Mouse (Mus musculus) kidney, adult 9 months (tissue): ENCODE data around the gene Ryr2.

Experiments
- DNase-seq: peaks from one replicate; pipeline ENCODE4 v3.0.0; 2022

The Ryr2 gene

GRCm38 (mm10) chr13:11532014-11532890, 574.5 kb downstream of the Ryr2 start:
- DNase-seq = peak; percentile 2

- DNase-seq = no peak
Measured at GRCm38 (mm10) chr13:11523612-11524011, 583.1 kb downstream of the Ryr2 start.

- no peak for DNase-seq
Measured at GRCm38 (mm10) chr13:11520765-11521164, 586.0 kb downstream of the Ryr2 start.

- DNase-seq = no peak
Measured at GRCm38 (mm10) chr13:11511540-11512177, 595.1 kb downstream of the Ryr2 start.
